Mouse (Mus musculus) gonadal fat pad, adult 2 months (tissue): ENCODE data around the gene Elane. TPM values are rescaled to one million over a fixed set of nuclear protein-coding genes. Genes with fewer than 3 reads are reported as not detected.
"Not testable (repeated sequence)": the region's sequence is repeated elsewhere in the genome, so short reads cannot be mapped to it uniquely, and the experiment has no call there.

Experiments
- DNase-seq: peaks from one replicate; pipeline ENCODE4 v3.0.0-alpha.2; 2012; ENCODE audit warnings: low read depth
- polyA plus RNA-seq: library from polyadenylated mRNA; depleted of rRNA; stranded (reverse); fragments of >200 nt; gene quantifications from 2 replicates; pipeline ENCODE4 v1.2.3, GENCODE M21; 2012

Elane gene
- polyA plus RNA-seq, 1 experiment, result 0.74 TPM

- DNase-seq, result no peak
Measured at GRCm38 (mm10) chr10:79883297-79884084, 2.6 kb upstream of the Elane start.

- no peak for DNase-seq
Measured at GRCm38 (mm10) chr10:79884446-79884845, 1.6 kb upstream of the Elane start.

GRCm38 (mm10) chr10:79884938-79885337, 1.1 kb upstream of the Elane start:
- DNase-seq, result not testable (repeated sequence)

GRCm38 (mm10) chr10:79886611-79887010, 564 bp downstream of the Elane start:
- DNase-seq, result no peak

GRCm38 (mm10) chr10:79889386-79889785, 3.3 kb downstream of the Elane start:
- no peak for DNase-seq

GRCm38 (mm10) chr10:79890670-79891069, 4.6 kb downstream of the Elane start, which contains the start of gene Cfd:
Gene Cfd, plus strand, starts transcription at chr10:79890853.
- no peak for DNase-seq

- not testable (repeated sequence) for DNase-seq
Measured at GRCm38 (mm10) chr10:79892451-79893118, 6.5 kb downstream of the Elane start.

GRCm38 (mm10) chr10:79896306-79896705, 10.3 kb downstream of the Elane start:
- no peak for DNase-seq

GRCm38 (mm10) chr10:79896814-79897213, 10.8 kb downstream of the Elane start:
- no peak for DNase-seq

GRCm38 (mm10) chr10:79897316-79898245, 11.5 kb downstream of the Elane start:
- no peak for DNase-seq

- no peak for DNase-seq
Measured at GRCm38 (mm10) chr10:79900951-79901410, 14.9 kb downstream of the Elane start.

GRCm38 (mm10) chr10:79906712-79907111, 20.7 kb downstream of the Elane start:
- no peak for DNase-seq

GRCm38 (mm10) chr10:79907415-79907814, 21.4 kb downstream of the Elane start:
- no peak for DNase-seq

GRCm38 (mm10) chr10:79908167-79909091, 22.4 kb downstream of the Elane start, which contains the start of gene Med16:
Gene Med16, minus strand, starts transcription at chr10:79908923.
- peak; percentile 65 for DNase-seq

GRCm38 (mm10) chr10:79909092-79909922, 23.3 kb downstream of the Elane start:
- DNase-seq, result no peak

- DNase-seq, result no peak
Measured at GRCm38 (mm10) chr10:79910556-79910955, 24.5 kb downstream of the Elane start, which contains the start of gene Gm26602. Gene Gm26602, plus strand, starts transcription at chr10:79910856.

- DNase-seq, result no peak
Measured at GRCm38 (mm10) chr10:79912412-79912811, 26.4 kb downstream of the Elane start.

GRCm38 (mm10) chr10:79914131-79914947, 28.3 kb downstream of the Elane start:
- DNase-seq, result no peak
